Mouse (Mus musculus) heart, embryonic 13.5 days (tissue): ENCODE measurements around the gene Bud13. TPM values are rescaled to one million over a fixed set of nuclear protein-coding genes. Genes with fewer than 3 reads are reported as not detected.
"Not testable (repeated sequence)": the region's sequence is repeated elsewhere in the genome, so short reads cannot be mapped to it uniquely, and the experiment has no call there.

Experiments used
- ATAC-seq: fragments of 200-750 bp; cut with Nextera tagmentation; 2 replicates; pipeline ENCODE4 v1.8.0; 2017; ENCODE audit warnings: moderate TSS enrichment; ENCODE audit not compliant: insufficient number of reproducible peaks, low FRiP score, low TSS enrichment; ENCODE audit errors: extremely low read depth
- H3K27ac ChIP-seq: fragments of 300-500 bp; sonication (generic); replicated peaks from 2 replicates; pipeline ENCODE4 v1.5.1; 2015; ENCODE audit warnings: moderate library complexity, mild to moderate bottlenecking, inconsistent platforms
- H3K27me3 ChIP-seq: fragments of 300-500 bp; sonication (generic); replicated peaks from 2 replicates; pipeline ENCODE4 v1.6.1; 2015; ENCODE audit warnings: mild to moderate bottlenecking, inconsistent platforms
- H3K36me3 ChIP-seq: fragments of 300-500 bp; sonication (generic); 2 replicates; pipeline ENCODE4 v1.6.1; 2015; ENCODE audit warnings: mild to moderate bottlenecking, inconsistent platforms
- H3K4me1 ChIP-seq: fragments of 300-500 bp; sonication (generic); 2 replicates; pipeline ENCODE4 v1.6.1; 2015; ENCODE audit warnings: inconsistent platforms
- H3K4me2 ChIP-seq: fragments of 300-500 bp; sonication (generic); 2 replicates; pipeline ENCODE4 v1.6.1; 2015; ENCODE audit warnings: inconsistent platforms, mild to moderate bottlenecking, moderate library complexity
- H3K4me3 ChIP-seq: fragments of 300-500 bp; sonication (generic); 2 replicates; pipeline ENCODE4 v1.5.1; 2015; ENCODE audit warnings: moderate library complexity, mild to moderate bottlenecking, inconsistent platforms
- H3K9ac ChIP-seq: fragments of 300-500 bp; sonication (generic); 2 replicates; pipeline ENCODE4 v1.6.1; 2015; ENCODE audit warnings: inconsistent platforms, mild to moderate bottlenecking, moderate library complexity
- H3K9me3 ChIP-seq: fragments of 300-500 bp; sonication (generic); 2 replicates; pipeline ENCODE4 v1.6.1; 2016; ENCODE audit warnings: inconsistent platforms
- WGBS: fragments of 180-500 bp; shearing (Covaris S2); methylation state at CpG from one replicate; pipeline ENCODE4 v1.1.7; 2015; ENCODE audit warnings: mixed read lengths; 5-methylcytosine and 5-hydroxymethylcytosine counted together
- polyA plus RNA-seq: library from polyadenylated mRNA; unstranded; fragments of >200 nt; fragmentation: Nextera tagmentation; extraction: Ambion mirVana; gene quantifications from 2 replicates; pipeline ENCODE4 v1.2.1, GENCODE M21; 2015

The Bud13 gene
- polyA plus RNA-seq, 1 experiment from 2014 or later: 15.4 TPM

- 60% methylated on average over 25 of the region's 25 CpGs for WGBS
- no peak overlapping the region for H3K27ac ChIP-seq
- H3K27me3 ChIP-seq: peaks cover 14% of the 10 kb centered on the region
- peak overlapping the region; percentile 80 for H3K9ac ChIP-seq
- no peak for ATAC-seq
- H3K4me1 ChIP-seq: peaks cover 20% of the 10 kb centered on the region
- H3K4me2 ChIP-seq: peak overlapping the region; percentile 82
- peak overlapping the region; percentile 53 for H3K4me3 ChIP-seq
- H3K36me3 ChIP-seq: no peaks in the 10 kb centered on the region
- no peaks in the 10 kb centered on the region for H3K9me3 ChIP-seq
Observed at GRCm38 (mm10) chr9:46327706-46328571, 45.1 kb downstream of the Bud13 start.

- 5% methylated on average over 30 of the region's 30 CpGs for WGBS
- Histone ChIP-seq H3K9ac (peak overlapping the region; percentile 80), H3K4me2 (peak overlapping the region; percentile 82), H3K36me3 (no peaks in the 10 kb centered on the region), H3K27me3 (peaks cover 19% of the 10 kb centered on the region), H3K27ac (peak overlapping the region; percentile 67), H3K4me1 (peaks cover 20% of the 10 kb centered on the region), H3K4me3 (peak overlapping the region; percentile 53), H3K9me3 (no peaks in the 10 kb centered on the region)
- ATAC-seq: no peak
Observed at GRCm38 (mm10) chr9:46328572-46329249, 45.9 kb downstream of the Bud13 start.

GRCm38 (mm10) chr9:46329250-46329648 is 46.4 kb downstream of the Bud13 start:
- 3% methylated on average over 19 of the region's 19 CpGs for WGBS
- no peaks in the 10 kb centered on the region for H3K9me3 ChIP-seq
- peaks cover 20% of the 10 kb centered on the region for H3K4me1 ChIP-seq
- peak overlapping the region; percentile 53 for H3K4me3 ChIP-seq
- peak overlapping the region; percentile 67 for H3K27ac ChIP-seq
- no peaks in the 10 kb centered on the region for H3K36me3 ChIP-seq
- H3K27me3 ChIP-seq: peaks cover 24% of the 10 kb centered on the region
- H3K9ac ChIP-seq: peak overlapping the region; percentile 80
- no peak for ATAC-seq
- H3K4me2 ChIP-seq: peak overlapping the region; percentile 82

GRCm38 (mm10) chr9:46329801-46330585 is 47.2 kb downstream of the Bud13 start:
- Histone ChIP-seq H3K27ac (no peak overlapping the region), H3K9me3 (no peaks in the 10 kb centered on the region), H3K27me3 (peaks cover 31% of the 10 kb centered on the region), H3K9ac (no peak overlapping the region), H3K36me3 (no peaks in the 10 kb centered on the region), H3K4me2 (peak overlapping the region; percentile 82), H3K4me1 (peaks cover 20% of the 10 kb centered on the region), H3K4me3 (no peak overlapping the region)
- no peak for ATAC-seq
- WGBS: 15% methylated on average over 24 of the region's 24 CpGs

GRCm38 (mm10) chr9:46330586-46330895 is 47.7 kb downstream of the Bud13 start:
- Histone ChIP-seq H3K9me3 (no peaks in the 10 kb centered on the region), H3K9ac (no peak overlapping the region), H3K36me3 (no peaks in the 10 kb centered on the region), H3K4me1 (peaks cover 20% of the 10 kb centered on the region), H3K4me3 (no peak overlapping the region), H3K27me3 (peaks cover 37% of the 10 kb centered on the region), H3K4me2 (peak overlapping the region; percentile 24), H3K27ac (no peak overlapping the region)
- 36% methylated on average over 6 of the region's 6 CpGs for WGBS
- no peak for ATAC-seq

- Histone ChIP-seq H3K4me2 (no peak overlapping the region), H3K9me3 (no peaks in the 10 kb centered on the region), H3K27me3 (peaks cover 40% of the 10 kb centered on the region), H3K36me3 (no peaks in the 10 kb centered on the region), H3K27ac (no peak overlapping the region), H3K4me3 (no peak overlapping the region), H3K4me1 (peaks cover 20% of the 10 kb centered on the region), H3K9ac (no peak overlapping the region)
- 61% methylated on average over 1 of the region's 1 CpGs for WGBS
- ATAC-seq: no peak
Observed at GRCm38 (mm10) chr9:46331301-46331700, 48.5 kb downstream of the Bud13 start.

- no peaks in the 10 kb centered on the region for H3K9me3 ChIP-seq
- 27% methylated on average over 26 of the region's 26 CpGs for WGBS
- no peak overlapping the region for H3K9ac ChIP-seq
- H3K27me3 ChIP-seq: peaks cover 48% of the 10 kb centered on the region
- no peak overlapping the region for H3K4me3 ChIP-seq
- peaks cover 10% of the 10 kb centered on the region for H3K4me1 ChIP-seq
- no peak overlapping the region for H3K4me2 ChIP-seq
- no peaks in the 10 kb centered on the region for H3K36me3 ChIP-seq
- no peak overlapping the region for H3K27ac ChIP-seq
- no peak for ATAC-seq
Observed at GRCm38 (mm10) chr9:46334471-46335025, 51.7 kb downstream of the Bud13 start.

- Histone ChIP-seq H3K4me1 (peaks cover 4% of the 10 kb centered on the region; the same call in 1 of the 2 replicates), H3K36me3 (no peaks in the 10 kb centered on the region), H3K27me3 (peaks cover 42% of the 10 kb centered on the region), H3K9ac (no peak overlapping the region), H3K4me3 (no peak overlapping the region), H3K4me2 (no peak overlapping the region), H3K27ac (no peak overlapping the region), H3K9me3 (no peaks in the 10 kb centered on the region)
- no peak for ATAC-seq
- WGBS: 65% methylated on average over 10 of the region's 10 CpGs
Observed at GRCm38 (mm10) chr9:46335461-46335995, 52.7 kb downstream of the Bud13 start.

- 66% methylated on average over 13 of the region's 14 CpGs for WGBS
- ATAC-seq: not testable (repeated sequence)
- peaks cover 42% of the 10 kb centered on the region for H3K27me3 ChIP-seq
Observed at GRCm38 (mm10) chr9:46336294-46336693, 53.5 kb downstream of the Bud13 start.

GRCm38 (mm10) chr9:46337331-46337730 is 54.5 kb downstream of the Bud13 start:
- no peak overlapping the region for H3K4me3 ChIP-seq
- peaks cover 44% of the 10 kb centered on the region for H3K27me3 ChIP-seq
- no peak overlapping the region for H3K27ac ChIP-seq
- peaks cover 4% of the 10 kb centered on the region; the same call in 1 of the 2 replicates for H3K4me1 ChIP-seq
- H3K36me3 ChIP-seq: no peaks in the 10 kb centered on the region
- 61% methylated on average over 7 of the region's 7 CpGs for WGBS
- H3K9me3 ChIP-seq: no peaks in the 10 kb centered on the region
- no peak overlapping the region for H3K4me2 ChIP-seq
- no peak overlapping the region for H3K9ac ChIP-seq
- ATAC-seq: no peak

More at GRCm38 (mm10) chr9:46336294-46336693, 53.5 kb downstream of the Bud13 start:
- H3K4me3 ChIP-seq, H3K4me1 ChIP-seq, H3K9me3 ChIP-seq, H3K27ac ChIP-seq, H3K36me3 ChIP-seq, H3K4me2 ChIP-seq, H3K9ac ChIP-seq: not testable (repeated sequence)
